Mouse (Mus musculus) frontal cortex, postnatal 36 days (tissue): ENCODE measurements around the gene Tpcn1.
A peak's percentile ranks its signal among the peaks of the same experiment; 100 is the strongest.

Source experiments
- DNase-seq, 2 experiments: peaks; one replicate each; pipeline ENCODE4 v3.0.0; 2022; ENCODE audit warnings: low spot score in 2 of 2

The Tpcn1 gene

GRCm38 (mm10) chr5:120579211-120579897 is 9.1 kb downstream of the Tpcn1 start:
- DNase-seq = no peak

- DNase-seq = no peak
Observed at GRCm38 (mm10) chr5:120578504-120579081, 9.9 kb downstream of the Tpcn1 start.

GRCm38 (mm10) chr5:120577935-120578441 is 10.5 kb downstream of the Tpcn1 start:
- no peak for DNase-seq

GRCm38 (mm10) chr5:120576781-120577301 is 11.6 kb downstream of the Tpcn1 start:
- DNase-seq = no peak

GRCm38 (mm10) chr5:120574469-120575063 is 13.9 kb downstream of the Tpcn1 start:
- DNase-seq = no peak

- DNase-seq = no peak
Observed at GRCm38 (mm10) chr5:120571056-120571740, 17.3 kb downstream of the Tpcn1 start.

- no peak for DNase-seq
Observed at GRCm38 (mm10) chr5:120570289-120570897, 18.1 kb downstream of the Tpcn1 start.

- no peak for DNase-seq
Observed at GRCm38 (mm10) chr5:120569791-120570190, 18.7 kb downstream of the Tpcn1 start.

- no peak for DNase-seq
Observed at GRCm38 (mm10) chr5:120568964-120569363, 19.5 kb downstream of the Tpcn1 start.

- DNase-seq = peak in 1 of 2 experiments; percentile 45
Observed at GRCm38 (mm10) chr5:120568336-120568768, 20.1 kb downstream of the Tpcn1 start.

GRCm38 (mm10) chr5:120567761-120568211 is 20.7 kb downstream of the Tpcn1 start:
- peak in 1 of 2 experiments; percentile 49 for DNase-seq

- peak in 1 of 2 experiments; percentile 60 for DNase-seq
Observed at GRCm38 (mm10) chr5:120567253-120567701, 21.2 kb downstream of the Tpcn1 start.

GRCm38 (mm10) chr5:120566681-120567252 is 21.7 kb downstream of the Tpcn1 start:
- DNase-seq = no peak

GRCm38 (mm10) chr5:120566101-120566500 is 22.4 kb downstream of the Tpcn1 start:
- DNase-seq = peak in 1 of 2 experiments; percentile 57

- no peak for DNase-seq
Observed at GRCm38 (mm10) chr5:120565171-120565905, 23.1 kb downstream of the Tpcn1 start.

GRCm38 (mm10) chr5:120563914-120564311 is 24.6 kb downstream of the Tpcn1 start:
- no peak for DNase-seq

GRCm38 (mm10) chr5:120562956-120563913 is 25.2 kb downstream of the Tpcn1 start:
- peak in 1 of 2 experiments; percentile 36 for DNase-seq

GRCm38 (mm10) chr5:120560616-120561311 is 27.7 kb downstream of the Tpcn1 start:
- peak; percentile 42 to 64 for DNase-seq
